Mouse (Mus musculus) left cerebral cortex, postnatal 25 days (tissue): ENCODE data around the gene Tlr3. TPM values are rescaled to one million over a fixed set of nuclear protein-coding genes. Genes with fewer than 3 reads are reported as not detected.
A peak's percentile ranks its signal among the peaks of the same experiment; 100 is the strongest.

Experiments used
- DNase-seq, 2 experiments: peaks; one replicate each; pipeline ENCODE4 v3.0.0; 2022; ENCODE audit warnings: low spot score in 2 of 2, mixed read lengths in 1 of 2
- intact Hi-C: fragments of 180-260 bp; cut with DNase I; formaldehyde crosslinking; loops from one replicate; pipeline ENCODE4 v1.15.1; 2025
- total RNA-seq, 2 experiments: library from RNA; stranded (reverse); gene quantifications; 2 replicates each; pipeline ENCODE4 v1.2.3; 2021

The Tlr3 gene
- total RNA-seq: 1 to 10 TPM; 9.4 to 9.7 TPM

DNA sequence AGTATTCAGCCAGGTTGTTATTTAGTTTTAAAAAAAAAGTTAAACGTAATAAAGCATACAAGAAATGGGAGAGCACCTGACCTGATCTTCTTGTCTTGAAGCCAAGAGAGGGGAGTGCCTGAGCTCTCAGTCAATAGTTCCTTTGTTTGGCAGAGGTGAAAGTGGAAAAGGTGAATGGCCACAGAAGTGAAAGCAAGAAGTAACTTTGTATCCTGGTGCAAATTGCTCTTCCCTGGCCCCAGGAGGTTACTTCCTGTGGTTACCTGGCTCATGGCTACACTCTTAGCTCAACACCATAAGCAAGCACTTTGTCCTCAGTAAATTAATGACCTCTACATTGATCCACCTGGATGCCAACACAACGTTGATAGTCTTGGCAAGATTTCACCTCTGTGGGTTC, at the start of gene Tlr3:
TSS of gene Tlr3 (minus strand) at position 199 of the 400 bp plus-strand sequence.
- DNase-seq: no peak
- intact Hi-C loops: no loop called here

DNA sequence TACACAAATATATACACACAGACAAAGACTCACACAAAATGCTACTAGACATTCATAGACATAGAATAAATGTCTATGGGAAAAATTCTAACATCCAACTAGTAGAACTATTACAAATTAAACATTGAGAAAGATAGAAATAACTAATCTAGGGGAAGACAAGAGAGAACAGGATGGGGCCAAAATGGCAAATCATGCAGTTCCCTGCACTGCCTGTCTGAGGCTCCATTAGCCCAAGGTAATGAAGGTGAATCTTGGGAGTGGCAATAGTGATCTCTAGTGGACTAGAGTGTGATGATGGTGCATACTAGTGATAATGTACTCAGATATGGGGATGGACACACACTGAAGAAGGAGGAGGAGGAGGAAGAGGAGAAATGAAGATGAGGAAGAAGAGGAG, 47.0 kb upstream of the Tlr3 start:
- intact Hi-C loops: loop anchor here (10.0 kb wide), 1 partner anchor 137 kb away; no protein-coding TSS in a partner anchor
- no peak for DNase-seq

DNA sequence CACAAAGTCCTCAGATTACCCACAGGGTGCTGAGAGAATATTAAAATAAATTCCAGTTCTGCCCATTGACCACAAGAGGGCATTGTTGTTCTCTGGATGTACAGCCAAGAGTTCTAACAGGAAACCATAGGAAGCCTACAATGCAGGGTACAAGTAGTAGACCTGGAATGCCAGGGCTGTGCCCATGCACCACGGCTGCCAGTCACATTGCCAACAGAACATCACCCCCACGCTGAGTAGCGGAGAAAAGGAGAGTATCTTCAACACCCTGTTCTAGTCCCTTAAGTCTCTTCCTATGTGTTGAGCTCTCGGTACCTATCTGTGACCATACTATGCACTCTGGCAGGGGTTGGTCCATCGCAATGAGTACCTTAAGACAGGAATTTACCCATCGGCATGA, 43.5 kb upstream of the Tlr3 start:
- intact Hi-C loops: loop anchor here (1.0 to 10.0 kb wide), 3 partner anchors 140 to 480 kb away; partner anchors contain the start of gene Ccdc110
- peak; percentile 69 to 90 for DNase-seq

DNA sequence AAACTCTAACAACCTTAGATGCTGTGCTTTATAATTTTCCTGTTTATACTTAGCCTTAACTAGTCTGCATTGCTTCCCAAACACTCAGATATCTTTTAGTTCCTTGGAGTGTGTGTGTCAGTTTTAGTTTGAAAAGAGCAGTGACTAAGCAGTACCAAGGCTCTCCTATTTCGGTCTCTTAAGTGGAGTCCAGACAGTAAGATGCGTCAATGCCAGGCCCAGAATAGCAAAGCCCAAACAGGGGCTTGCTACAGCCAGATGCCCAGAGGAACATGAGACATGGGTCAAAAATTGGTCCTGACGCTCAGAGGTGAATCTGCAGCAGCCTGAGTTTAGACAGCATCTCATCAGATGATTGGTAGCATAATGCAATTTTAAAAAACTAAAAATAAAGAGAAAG, 41.2 kb upstream of the Tlr3 start:
- intact Hi-C loops: loop anchor here (5.0 to 10.0 kb wide), 2 partner anchors 143 to 175 kb away; no protein-coding TSS in a partner anchor
- peak in 1 of 2 experiments; percentile 80 for DNase-seq

DNA sequence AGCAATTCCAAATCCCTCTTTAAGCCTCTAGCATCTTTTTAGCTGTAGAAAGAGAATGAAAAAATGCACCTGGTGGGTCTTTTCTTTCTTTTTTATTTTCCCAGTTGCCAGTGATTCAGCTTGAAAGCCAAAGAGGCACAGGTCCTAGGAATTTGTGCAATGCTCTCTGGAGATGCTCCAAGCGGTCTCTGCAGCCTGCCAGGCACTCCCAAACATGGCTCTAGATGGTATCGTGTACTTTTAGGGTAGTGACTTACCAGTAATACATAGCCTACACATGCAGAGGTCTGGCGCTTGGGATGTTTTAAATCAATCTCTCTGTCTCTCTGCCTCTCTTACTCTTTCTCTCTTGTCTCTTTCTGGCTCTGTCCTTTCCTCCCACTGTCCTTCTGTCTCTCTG, 38.0 kb upstream of the Tlr3 start:
- intact Hi-C loops: no loop called here
- DNase-seq: peak in 1 of 2 experiments; percentile 12

DNA sequence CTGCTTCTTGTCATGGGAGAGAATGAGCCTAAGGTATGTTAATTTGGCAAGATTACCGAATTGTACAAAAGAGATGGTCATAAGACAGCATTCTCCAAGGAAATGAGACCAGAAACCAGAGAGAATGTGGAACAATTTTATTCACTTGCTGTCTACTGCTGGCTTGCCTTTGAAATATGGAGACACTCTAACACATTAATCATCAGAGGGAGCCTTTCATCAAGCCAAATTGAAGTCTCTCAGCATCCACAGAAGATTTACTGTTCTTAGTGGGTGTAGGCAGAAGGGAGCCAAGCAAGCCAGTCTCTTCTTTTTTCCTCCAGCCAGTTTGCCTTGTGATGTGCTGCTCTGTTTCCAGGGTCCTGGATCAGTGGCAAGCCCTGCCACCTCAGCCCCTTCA, 37.4 kb upstream of the Tlr3 start:
- intact Hi-C loops: no loop called here
- DNase-seq: peak in 1 of 2 experiments; percentile 58

DNA sequence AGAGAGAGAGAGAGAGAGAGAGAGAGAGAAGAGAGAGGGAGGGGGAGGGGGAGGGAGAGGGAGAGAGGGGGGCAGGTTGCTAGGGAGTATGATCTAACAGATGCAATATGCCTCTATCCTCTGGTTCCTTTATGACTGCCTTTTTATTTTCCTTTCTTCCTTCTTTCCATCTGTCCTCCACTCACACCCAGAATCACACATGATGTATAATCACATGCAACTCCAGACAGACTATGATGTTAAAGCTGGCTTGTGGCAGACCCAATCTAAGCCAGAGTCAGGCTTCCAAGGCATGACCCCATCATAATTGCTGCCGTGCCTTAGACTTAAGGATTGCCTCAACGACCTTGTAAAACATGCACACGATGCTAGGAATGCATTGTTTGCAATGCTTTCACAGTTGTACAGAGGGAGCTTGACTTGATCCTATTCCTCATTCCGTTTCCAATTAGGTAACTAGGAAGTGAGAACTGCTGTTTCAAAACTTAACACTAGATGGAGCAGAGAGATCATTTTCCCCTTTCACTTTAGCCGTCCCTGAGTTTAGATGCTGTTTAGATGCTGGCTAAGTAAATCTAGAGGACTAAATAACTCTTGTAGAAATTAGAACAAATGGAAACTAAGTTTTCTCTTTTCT, 28.1 kb upstream of the Tlr3 start:
- peak; percentile 50 to 77 for DNase-seq
- intact Hi-C loops: loop anchor here (1.0 to 5.0 kb wide), 3 partner anchors 77 to 495 kb away; partner anchors contain the start of gene Ccdc110

DNA sequence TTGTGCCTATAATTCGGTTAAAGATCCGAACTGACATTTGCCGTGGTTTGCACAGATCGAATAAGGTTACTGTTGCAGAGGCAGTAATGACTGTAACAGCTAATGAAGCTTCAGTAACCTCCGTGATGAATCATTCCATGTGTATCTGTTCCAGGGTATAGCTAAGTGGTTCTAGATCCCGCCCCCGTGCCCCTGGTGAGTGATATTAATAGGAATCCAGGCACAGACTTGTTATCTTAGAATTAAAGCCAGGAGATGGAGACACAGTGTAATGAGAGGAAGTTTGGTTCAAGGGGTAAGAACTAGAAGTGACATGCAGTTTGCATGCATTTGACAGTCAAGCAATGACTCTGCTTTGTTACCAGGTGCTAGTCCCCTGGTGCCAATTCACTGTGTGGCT, 9.3 kb upstream of the Tlr3 start:
- intact Hi-C loops: no loop called here
- DNase-seq: no peak

DNA sequence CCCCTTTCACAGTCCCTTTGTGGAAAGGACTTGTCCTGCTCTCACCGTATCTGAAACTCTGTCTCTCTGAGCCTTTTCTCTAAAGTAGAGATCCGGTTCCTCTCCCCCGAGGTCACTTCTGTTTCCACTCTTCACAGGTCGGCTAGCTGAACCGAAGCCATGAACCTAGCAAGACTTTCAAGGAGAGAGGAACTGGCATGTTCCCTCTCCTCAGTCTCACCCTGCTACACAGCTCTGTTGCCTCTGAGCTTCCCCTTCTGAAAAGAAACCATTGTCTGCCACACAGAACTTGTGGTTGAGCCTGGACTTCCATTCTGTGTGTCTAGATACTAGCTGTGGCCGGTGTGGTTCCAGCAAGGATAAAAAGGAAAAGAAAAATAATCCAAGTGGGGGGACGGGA, 4.1 kb upstream of the Tlr3 start:
- DNase-seq: peak; percentile 3 to 32
- intact Hi-C loops: no loop called here

DNA sequence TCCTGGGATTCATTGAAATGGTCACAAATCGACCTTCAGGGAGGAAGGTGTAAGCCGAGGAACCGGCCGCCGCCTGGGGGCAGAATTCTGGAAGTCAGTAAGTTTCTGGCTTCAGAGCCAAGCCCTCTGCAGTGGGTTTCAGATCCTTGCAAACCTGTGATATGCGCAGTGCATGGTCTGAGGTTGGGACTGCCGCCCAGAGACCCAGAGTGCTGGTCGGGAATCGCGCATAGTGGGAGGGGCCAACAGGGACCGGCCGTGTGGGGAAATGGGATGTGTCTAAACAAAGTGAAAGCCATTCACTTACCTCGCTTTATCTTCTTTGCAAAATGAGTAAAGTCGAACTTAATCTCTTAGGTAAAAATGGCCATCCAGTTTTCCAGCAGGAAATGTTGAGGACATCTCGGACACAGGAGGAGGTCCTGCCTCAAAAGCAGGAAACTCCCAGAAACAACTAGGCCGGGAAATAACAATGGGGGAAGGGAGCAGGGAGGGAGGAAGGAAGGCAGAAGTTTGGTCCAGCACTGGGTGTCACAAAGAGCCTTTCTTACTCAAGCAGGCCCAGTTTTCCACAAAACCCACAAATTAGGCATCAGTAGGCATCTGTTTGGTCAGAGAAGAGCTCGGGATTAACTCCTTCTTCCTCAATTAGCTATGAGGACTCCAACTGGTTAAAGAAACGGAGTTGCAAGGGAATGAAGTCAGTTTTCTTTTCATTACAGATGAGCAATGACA, 567 bp downstream of the Tlr3 start:
- intact Hi-C loops: no loop called here
- peak; percentile 27 to 32 for DNase-seq

DNA sequence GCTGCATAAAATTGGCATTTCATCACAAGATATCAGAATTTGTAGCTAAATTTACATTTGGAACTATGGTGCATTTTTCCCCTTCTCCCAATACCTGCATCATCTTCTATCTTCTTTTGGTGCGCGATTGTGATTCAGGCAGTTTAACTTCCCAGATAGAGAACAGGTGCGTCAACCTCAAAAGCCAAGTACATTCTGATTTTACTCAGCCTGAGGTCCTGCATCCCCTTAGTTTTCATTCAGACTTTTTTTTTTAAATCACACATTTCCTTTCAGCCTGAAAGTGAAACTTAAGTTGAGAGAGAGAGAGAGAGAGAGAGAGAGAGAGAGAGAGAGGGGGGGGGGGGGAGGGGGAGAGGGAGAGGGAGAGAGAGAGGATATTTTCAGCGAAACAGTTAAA, 1.2 kb downstream of the Tlr3 start:
- intact Hi-C loops: no loop called here
- no peak for DNase-seq

DNA sequence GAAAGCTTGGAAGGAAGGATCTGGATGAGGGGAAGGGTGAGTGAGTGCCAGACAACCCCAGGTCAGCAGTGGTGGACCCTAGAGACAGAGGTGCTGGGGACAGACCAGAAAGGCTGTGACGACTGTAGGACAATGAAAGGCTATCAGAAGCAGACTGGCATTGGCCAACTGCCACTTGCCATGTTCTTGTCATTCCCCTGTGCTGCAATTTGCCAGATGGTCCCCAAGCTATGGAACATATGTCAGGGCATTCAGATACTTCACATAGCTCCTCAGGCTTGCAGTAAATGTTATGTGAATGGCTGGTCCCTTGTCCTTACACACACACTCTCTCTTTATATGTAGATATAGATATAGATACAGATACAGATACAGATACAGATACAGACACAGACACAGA, 27.6 kb downstream of the Tlr3 start:
- intact Hi-C loops: no loop called here
- no peak for DNase-seq

DNA sequence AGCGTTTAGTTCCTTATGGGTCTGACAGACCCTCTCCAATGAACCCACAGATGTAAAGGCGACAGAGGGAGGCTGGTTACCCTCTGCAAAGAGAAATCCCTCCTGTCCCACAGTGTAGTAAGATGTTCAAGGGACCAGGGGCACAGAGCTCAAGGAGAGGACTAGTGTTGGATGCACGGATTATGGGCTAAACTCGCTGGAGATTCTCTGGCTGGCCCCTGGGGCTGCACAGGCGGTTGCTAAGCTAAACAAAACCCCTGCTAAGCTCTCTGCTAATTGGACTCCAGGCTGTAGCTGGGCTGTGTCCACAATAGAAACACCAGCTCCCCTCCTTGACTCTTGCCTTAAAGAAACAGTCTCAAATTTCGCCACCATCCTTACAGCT, 28.9 kb downstream of the Tlr3 start, which contains the start of gene Fam149a:
TSS of gene Fam149a (minus strand) at position 329 of the 385 bp plus-strand sequence.
- DNase-seq: peak; percentile 4 to 9
- intact Hi-C loops: no loop called here

DNA sequence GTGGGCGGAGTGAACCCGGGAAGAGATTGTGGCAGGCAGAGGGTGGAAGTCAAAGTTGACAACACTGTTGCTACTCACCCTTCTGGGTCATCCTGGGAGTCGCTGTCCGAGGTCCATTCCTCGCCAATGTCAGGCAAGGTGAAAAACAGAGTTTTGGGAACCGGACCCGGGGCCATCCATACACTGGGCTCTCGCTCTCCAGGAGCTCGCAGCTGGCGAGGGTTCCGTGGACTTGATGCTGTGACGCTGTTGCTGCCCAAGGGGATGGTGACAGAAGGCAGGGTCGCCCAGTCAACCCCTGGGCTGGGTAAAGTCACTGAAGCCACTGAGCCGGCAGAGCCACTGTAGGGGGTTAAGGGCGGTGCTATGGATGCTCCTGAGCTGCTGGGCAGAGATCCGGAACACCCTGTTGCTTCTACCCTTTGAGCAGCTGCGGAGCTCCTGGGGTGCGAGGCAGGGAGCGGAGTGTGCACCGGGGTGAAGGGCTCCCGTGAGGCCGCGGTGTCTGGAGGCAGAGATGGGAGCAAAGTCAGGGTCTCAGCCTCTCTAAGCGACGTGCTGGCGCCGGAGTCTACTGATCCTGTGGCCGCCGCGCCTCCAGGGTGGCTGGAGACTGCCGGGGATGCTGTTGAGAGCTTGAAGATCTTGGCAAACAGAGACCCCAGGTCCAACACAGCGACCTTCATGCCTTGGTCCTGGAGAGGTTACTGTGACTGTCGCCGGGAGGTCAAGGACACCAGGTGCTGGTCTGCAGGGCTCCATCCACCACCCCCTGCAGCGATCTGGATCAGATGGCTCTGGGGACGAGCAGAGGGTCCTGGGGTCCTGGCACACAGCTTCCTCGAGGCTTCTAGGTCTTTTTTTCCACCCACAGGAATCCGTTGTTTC, 29.6 kb downstream of the Tlr3 start:
- no peak for DNase-seq
- intact Hi-C loops: no loop called here

DNA sequence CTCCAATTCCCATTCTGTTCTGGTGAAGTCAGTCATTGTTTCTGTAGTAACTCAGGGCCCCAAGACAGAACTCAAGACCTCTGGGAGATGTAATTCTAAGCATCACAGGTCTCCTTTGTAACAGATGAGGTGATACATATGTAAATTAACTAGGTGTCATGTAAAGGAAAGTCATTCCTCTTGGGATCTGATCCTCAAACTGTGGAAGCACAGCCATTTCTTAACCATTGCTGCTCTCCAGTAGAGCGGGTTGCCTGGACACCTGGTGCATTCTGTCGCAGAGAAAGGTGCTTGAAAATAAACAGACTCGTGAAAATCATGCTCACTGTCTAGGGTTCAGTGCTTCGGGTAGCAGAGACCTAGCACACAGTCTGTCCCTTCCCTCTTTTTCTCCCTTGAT, 30.3 kb downstream of the Tlr3 start:
- intact Hi-C loops: no loop called here
- DNase-seq: no peak

DNA sequence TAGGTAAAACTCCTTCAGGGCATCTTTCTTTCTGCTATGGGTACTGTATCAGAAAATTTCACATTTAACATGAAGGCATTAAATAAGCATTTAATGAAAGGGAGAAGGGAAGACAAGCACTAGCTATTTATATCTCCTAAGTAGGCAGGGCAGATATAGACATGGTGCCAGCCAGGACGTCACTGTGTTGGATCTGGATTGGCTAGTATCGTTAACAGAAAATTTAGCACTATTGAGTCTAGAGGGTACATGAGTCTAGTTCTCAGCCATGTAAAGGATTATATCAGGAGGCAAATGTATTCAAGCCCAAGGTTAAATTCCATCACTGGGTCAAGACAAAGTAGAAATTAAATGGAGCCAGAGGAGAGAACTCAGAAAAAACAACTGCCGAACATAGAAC, 36.8 kb downstream of the Tlr3 start:
- intact Hi-C loops: no loop called here

DNA sequence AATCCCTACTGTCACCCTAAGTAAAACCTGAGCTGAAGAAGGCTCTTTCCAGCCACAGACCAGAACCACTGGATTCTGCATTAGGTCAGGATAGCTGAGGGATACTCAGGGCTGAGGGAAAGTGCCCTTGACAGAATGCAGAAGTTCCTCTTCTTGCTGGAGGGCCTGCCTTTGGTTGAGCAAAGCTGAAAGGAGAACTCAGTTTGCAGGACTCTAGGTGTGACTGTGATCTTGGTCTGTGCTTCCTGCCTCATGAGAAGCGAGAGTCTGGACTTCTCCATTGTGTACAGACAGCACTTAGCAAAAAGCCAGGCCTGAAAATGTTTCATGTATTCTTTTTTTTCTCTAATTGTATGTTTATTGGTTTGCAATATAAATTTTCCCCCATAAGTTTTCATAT, 43.7 kb downstream of the Tlr3 start:
- intact Hi-C loops: loop anchor here (10.0 kb wide), 1 partner anchor 418 kb away; no protein-coding TSS in a partner anchor
- DNase-seq: no peak

More for the DNA sequence above, 36.8 kb downstream of the Tlr3 start:
- DNase-seq: no peak

DNA sequence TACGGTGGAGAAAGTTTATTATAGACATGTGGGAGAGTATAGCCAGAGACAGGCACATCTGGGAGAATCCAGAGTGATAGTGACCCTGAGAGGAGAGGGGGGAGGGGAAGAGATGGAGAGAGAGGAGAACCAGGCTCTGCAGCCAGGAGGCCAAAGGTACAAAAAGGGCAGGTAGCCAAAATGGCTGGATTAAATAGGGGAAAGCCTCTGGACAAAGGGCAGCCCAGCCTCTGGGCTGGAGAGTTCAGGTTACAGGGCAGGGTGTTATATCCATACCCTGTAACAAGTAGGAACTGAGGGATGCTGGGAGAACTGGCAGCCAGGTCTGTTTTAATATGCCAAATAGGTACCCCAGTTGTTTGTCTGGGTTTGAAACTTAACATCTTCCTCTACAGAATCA, 47.7 kb downstream of the Tlr3 start:
- DNase-seq: no peak
- intact Hi-C loops: loop anchor here (5.0 to 10.0 kb wide), 2 partner anchors 74 to 422 kb away; no protein-coding TSS in a partner anchor

DNA sequence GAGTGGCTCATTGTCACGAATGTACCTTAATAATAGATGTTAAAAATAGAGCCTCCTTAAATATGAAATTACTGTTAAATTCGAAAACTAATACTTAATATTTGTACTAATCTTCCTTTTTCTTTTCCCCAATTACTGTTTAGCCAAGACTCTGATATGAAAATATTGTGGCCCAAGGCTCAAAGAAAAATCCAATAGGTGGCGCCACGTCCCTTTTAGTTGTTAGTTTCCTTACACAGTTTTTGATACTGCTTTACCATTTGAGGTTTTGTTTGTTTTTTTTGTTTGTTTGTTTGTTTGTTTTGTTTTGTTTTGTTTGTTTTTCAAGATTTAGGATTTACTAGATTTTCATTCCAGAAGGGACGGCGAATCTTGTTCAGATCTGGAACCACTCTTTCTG, 48.6 kb downstream of the Tlr3 start:
- DNase-seq: peak; percentile 31 to 43
- intact Hi-C loops: loop anchor here (5.0 to 10.0 kb wide), 2 partner anchors 75 to 422 kb away; no protein-coding TSS in a partner anchor

DNA sequence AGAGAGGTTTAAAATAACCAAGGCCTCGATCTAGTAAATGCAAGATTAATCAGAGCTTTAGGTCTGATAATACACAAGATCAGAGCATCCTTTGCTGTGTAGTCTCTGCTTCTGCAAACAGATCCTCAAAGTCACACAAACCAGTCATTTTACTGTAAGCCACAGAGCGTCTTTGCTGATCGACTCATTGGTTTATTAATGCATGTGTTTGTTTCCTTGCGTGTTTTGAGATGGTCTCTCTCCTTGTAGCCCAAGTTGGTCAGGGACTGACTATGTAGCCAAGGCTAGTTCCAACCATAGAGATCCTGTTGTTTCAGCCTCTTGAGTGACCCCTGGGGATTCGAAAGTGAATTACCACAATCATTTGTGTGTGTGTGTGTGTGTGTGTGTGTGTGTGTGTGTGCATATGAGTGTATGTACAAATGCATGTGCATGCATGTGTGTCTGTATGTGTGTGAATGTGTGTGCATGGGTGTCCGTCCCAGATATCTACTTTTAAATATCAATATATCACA, 51.7 kb downstream of the Tlr3 start:
- no peak for DNase-seq
- intact Hi-C loops: no loop called here
